Mouse (Mus musculus) heart, postnatal 10 days (tissue): ENCODE measurements at regions not wholly inside any gene's neighbourhood (a gene's known extent, or its start where the extent isn't known, plus 50 kb on each side); places are given as distances from the start of the nearest gene placed in this dataset.

ENCODE experiments used
- DNase-seq, 2 experiments: peaks; one replicate each; pipeline ENCODE4 v3.0.0; 2021
- intact Hi-C: fragments of 180-260 bp; cut with DNase I; formaldehyde crosslinking; loops from one replicate; pipeline ENCODE4 v1.15.1; 2025

DNA sequence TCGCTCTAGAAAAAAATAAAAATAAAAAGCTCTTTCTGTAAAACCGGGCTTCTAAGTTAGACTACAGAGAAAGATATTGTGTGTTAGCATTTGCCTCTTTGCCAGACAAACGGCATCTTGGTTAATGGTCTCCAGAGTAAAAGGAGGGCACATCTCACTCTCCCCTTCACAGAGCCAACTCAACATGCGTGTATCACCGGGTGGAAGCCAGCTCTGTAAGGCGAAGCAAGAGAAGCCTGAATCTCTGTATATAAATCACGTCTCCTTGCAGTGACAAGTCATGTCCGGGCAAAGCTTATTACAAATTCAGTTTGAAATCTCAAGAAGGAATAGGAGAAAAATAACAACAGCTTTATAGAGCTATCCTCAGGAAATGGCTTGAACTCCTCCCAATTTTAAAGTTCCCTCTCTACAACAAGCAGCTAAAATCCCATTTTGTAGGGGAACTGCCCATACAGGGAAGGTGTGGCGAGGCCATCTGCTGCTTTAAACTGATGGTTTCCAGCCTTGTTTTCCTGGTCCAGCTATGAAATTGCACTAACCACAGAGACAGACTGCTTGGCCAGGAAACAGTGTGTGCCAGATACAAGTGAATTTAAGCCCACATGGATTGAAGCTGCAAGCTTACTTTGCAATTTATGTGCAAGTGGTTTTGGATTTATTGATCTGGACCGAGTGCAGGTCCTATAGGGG lies 291.7 kb upstream of the Noct start:
- intact Hi-C loops = no loop called here
- no peak for DNase-seq

DNA sequence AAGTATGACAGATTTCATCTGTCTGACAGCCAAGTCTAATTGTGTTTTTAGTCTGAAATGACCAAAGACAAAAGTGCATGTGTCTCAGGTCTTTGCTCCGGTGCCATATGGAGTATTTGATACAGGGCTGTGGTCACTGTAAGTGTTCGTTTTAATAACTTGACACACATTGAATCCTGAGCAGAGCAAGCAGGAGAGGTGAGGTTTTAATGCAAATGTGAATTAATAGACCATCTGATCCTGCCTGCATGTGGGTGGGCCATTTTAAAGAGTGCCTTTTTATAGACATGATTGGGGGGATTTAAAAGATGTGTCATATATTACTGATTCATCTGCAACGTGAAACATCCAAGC lies 291.2 kb upstream of the Noct start:
- no peak for DNase-seq
- intact Hi-C loops = no loop called here

DNA sequence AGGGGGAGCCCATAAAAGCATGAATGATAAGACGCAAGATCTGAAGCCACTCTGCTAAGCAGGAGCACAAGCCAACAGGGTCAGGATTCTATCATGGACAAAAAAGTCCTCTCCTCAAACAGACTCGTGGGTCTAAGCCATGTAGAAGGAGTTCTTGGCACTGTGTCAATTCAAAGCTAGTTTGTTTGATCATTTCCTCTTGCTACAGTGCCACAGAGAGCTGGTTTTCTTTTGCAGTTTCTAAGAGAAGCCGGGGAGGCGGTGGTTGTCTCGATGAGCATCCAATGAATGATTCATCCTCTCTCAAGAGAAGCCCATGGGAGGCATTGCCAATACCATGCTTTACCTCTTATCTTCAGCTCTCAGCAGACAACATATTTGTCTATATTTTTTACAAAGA lies 284.6 kb upstream of the Noct start:
- intact Hi-C loops = no loop called here
- DNase-seq = peak in 1 of 2 experiments; percentile 7

DNA sequence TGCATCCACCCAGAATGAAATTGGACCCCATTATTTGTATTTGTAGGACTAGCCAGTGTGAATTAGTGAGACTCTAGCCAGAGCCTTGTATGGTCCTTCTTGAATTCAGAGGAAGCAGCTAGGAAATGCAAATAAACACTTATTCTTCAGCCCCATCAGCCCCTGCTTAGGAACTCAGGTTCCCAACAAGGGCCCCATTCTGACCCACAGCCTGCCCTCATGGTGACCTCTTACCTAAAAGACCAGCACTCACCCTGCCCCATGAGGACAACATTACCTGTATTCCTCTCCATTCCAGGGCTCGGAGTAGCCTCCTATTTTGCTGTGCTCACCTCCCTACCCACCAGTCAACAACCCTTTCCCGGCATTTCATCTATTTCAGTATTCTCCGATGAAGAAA lies 283.6 kb upstream of the Noct start:
- DNase-seq = no peak
- intact Hi-C loops = no loop called here

DNA sequence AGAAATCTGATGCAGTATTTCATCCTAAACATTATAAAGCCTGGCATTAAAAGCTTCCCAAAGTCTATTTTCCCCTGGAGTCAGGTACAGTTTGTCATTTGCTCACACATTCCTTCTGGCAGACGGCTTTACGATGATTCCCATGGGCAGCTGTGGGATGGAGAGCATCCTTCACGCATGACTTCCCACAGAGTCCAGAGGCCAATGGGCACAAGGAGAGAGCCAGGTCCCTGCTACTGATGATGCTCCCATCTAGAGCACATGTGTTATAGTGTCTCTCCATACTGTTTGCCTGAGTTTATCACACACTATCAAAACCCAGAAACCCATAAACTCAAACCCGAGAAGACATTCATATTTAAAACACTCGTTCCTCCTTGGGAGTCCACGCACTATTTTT lies 270.8 kb upstream of the Noct start:
- DNase-seq = no peak
- intact Hi-C loops = no loop called here

DNA sequence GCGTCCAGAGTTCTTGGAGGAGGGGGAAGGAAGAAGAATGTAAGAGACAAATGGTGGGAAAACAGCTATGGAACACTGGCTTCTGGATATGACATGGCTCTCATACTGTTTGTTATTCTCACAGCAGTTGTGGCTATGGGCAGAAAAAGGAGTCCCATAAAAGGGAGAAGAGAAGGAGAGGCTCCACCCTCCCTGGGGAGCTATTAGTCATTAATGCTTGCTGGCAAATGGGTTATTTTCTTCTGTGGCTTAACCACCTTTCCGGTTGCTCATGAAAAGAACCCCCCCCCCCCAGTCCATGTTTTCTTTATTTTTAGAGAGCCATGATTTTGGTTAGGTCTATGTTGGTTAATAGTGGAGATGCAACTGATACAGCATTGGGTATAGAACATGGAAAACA lies 253.9 kb upstream of the Noct start:
- DNase-seq = no peak
- intact Hi-C loops = no loop called here

DNA sequence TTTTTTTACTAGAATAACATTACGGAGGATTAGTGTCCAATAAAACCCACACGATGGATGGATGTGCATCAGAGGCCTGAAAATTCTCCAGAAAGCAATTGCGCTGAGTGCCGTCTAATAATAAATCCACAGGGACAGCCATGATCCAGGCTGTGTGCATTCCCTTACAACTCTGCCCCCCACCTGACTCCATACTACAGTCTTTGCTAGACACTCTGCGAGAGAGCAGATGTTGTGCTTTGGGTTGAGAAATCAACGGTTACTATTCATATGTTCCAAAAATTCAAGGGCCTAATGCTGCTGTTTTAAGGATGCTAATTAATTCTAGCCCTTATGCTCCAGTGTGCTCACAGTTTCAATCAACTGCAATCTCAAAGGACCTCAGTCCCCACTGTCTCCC lies 251.2 kb upstream of the Noct start:
- intact Hi-C loops = no loop called here
- DNase-seq = no peak

DNA sequence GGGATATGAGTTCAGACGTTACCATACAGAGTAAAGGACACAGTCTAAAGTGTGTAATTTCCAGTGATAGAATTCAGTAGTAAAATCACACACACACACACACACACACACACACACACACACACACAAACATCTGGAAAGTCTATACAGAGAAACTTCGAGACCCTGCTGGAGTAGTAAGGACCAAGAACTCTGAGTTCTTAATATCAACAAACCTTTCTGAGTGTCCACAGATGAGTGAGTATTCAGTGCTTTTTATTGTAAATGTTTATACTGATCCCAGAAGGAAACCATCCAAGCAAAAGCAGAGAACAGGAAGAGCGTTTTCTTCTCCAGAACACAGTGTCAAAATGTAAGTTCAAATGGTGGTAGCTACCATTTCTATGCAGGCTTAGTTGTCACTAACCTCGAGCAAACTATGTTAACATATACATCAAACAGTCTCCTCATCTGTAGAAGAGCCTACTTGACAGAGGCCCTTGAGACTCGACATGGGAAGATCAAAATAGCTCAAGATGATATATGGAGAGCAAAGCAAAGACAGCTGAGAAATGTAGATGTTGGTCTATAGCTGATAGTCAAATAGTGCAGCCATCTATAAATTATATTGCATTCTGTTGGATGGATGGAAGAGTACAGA lies 248.0 kb upstream of the Noct start:
- intact Hi-C loops = no loop called here
- no peak for DNase-seq

DNA sequence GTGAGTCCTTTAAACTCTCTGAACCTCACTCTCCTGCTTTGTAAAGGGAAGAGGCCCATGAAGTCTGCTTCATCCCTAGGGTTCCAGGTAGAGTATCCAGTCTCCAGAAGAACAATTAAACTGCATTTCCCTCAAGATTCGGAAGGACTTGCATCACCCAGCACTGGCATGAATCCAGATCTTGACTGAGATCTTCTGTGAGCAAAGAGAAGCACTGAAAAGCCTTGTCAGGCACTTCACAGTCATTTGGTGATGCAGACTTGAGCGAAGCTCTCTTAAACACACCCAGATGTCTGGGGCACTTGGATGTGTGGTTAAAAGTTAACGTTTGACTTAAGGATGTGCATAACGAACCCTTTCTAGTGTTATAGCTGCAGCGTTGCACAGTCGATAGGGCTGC lies 247.4 kb upstream of the Noct start:
- intact Hi-C loops = no loop called here
- no peak for DNase-seq

DNA sequence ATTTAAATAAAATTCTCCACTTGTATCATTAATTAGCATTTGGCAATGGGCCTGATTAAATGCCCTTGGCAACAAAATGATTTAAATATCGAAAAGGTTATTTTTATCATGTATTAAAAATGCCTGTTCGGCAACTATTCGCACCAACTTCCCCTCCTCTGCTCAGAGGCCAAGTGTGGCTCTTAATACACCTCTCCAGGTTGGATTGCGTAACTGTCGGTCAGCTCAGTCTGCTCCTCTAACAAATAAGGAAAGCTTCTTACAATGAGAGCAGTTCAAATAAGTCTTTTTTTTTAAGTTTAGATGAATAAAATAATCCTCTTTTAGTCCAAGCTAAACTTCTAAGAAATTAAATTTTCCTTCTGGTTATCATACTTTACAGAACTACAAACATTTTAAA lies 245.6 kb upstream of the Noct start:
- no peak for DNase-seq
- intact Hi-C loops = no loop called here

DNA sequence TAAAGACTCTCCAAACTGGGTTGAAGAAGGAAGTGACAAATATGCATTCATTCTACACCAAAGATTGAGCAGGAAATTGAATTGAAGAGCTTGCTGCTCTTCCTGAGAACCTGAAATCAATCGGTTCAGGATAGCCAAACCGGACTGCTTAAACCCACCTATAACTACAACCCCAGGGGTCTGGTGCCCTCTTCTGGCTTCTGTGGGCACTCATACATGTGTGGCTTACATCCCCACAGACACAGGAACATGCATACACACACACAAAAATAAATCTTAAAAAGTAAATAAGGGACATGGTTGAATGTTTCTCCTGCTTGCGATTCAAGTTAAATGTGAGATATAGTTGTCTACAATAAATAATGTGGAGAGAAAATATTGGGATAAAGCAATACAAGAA lies 244.7 kb upstream of the Noct start:
- no peak for DNase-seq
- intact Hi-C loops = no loop called here

DNA sequence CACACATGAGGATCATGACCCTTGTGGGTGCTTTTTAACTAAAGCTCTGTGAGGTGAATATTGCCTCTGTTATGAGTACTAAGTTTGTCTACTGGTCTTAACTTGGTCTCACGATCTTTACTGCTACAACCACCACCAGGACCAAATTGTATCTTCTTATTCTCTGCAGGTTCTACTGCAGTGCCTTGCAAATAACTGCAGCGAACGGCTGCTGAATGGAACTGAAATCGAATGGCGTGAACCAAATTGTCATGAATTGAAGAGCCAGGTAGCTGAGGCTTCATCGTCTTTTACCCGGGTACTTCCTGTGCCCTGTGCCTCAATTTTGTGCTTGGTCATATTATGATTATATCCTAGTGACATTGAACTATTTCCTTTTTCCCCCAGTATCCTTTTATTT lies 242.5 kb upstream of the Noct start:
- intact Hi-C loops = no loop called here
- DNase-seq = no peak

DNA sequence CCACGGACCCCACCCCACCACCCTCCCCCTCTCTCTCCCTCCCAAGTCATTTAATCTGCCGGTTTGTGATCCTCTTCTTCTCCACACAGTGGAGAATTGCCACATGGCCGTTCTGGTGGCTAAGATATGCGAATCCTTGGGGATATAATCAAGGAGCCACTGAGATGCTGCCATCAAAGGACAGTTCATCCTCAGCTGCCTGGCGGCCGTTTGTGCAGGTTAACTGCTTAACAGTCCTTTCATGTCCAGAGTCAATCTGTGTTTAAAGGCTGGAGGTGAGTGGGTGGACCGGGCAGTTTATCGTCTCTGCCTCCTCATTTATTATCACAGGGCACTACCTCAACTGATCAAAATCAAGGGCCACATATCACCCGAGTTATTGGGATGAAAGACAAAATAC lies 241.6 kb upstream of the Noct start:
- intact Hi-C loops = no loop called here
- DNase-seq = no peak

DNA sequence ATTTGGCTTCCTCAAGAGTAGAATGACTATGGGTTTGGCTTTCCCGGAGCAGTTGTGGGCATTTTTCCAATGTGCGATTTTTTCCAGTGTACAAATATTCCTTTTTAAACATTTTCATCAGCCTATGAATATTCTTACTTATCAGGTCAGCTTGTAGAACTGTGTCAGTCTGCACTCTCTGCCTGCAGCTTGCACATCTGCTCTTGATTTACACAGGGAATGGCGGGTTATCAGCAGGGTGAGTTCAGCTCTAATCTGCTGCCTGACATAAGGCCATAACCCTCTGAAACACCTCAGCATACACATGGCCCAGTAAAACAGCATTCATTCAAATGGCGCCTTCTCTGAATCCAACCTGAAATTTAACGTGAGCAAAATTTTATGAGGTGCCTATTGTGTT lies 241.1 kb upstream of the Noct start:
- intact Hi-C loops = no loop called here
- DNase-seq = peak; percentile 36 to 43

DNA sequence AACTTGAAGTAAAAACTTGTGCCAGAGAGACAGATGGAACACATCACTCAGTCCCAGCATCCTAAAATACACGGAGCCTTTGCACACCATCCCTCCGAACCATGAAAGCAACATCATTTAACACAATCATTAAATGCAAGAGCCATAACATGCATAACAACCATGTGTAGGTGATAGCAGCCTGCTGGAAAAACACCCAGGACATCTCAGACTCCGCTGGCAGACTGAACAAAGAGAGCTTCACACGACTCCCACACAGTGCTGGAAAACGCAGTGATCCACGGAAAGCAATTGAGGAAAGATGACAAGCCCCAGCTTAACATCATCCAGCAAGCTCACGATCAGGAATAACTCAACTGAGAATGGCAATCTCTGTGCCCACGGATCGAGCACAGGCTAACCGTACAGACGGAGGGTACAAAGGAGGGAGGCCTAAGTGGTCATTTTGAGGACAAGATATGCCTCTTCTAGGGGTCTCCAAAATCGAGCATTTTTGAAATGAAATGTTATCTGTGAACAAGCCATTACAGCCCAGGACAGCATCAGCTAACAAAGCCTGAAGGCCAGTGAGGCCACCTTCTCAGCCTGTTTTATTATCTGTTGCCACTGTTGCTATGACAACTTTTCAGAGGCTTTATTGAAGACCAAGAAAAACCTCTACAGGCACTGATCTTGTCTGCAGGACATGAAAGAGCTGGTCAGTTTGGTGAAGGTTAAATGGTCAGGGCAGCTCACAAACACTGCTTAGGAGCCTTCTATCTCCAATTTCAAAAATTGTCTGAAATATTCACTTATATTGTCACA lies 240.1 kb upstream of the Noct start:
- peak; percentile 4 to 10 for DNase-seq
- intact Hi-C loops = no loop called here

DNA sequence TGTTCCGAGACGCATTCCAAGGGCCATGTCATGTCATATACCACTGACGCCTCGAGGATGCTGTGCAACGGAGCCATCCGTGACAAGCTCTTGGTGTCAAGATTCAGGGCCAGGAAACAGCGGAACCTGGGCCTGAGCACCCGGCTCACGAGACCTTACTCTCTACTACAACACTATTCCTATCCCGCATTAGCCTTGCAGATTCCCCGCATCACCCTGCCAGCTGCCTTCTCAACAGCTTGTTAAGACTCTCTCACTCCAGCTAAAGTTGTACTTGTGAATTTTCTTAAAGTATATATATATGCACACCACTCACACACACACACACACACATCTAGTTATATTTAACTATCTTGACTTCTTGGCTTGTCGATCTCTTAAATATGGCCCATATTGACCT lies 236.4 kb upstream of the Noct start:
- intact Hi-C loops = no loop called here
- no peak for DNase-seq

DNA sequence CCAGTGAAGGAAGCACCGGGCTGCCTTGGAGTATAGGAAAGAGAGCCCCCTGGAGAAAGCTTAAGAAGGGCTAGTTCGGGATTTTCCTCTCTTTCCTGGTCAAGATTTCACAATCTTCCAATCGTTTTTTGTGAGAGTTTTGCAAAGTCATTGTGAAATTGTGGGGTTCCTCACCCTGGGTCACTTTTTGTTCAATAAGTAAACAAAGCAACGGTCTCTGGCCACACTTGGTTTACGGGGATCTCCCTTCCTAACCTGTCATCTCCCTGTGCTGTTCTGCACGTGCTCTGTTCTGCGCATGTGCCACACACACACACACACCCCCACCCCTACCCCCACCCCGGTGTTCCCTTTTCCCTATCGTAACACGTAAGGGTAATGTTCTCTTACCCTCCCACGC lies 233.4 kb upstream of the Noct start:
- intact Hi-C loops = no loop called here
- DNase-seq = no peak

DNA sequence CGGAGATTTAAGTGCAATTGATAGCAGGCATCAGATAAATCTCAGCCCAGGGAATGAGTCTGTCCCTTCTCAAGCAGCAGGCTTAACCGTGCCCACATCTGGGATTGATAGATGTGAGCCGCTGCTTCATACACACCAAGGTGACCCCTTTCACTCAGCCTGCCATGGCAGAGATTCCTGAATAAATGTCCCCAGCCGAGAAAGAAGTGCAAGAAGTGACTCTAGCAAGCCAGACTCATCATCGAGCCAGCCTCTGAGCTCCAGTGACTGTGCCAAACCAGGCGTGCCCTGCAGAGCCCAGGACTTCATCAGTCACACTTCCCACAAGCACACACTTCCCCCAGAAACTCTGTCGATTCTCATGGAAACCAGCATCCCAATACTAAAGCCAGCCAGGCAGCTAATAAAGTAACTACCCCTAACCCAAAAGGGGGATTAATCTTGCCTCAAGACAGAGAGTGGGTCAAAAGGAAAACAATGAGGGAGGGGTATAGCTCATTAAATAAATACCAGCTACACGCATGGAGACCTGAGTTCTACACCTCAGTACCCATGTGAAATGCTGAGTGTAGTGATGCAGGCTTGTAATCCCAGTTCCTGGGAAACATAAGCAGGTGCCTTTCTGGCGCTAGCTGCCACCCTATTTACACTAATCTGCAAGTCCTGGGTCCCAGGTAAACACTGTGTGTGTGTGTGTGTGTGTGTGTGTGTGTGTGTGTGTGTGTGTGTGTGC lies 231.5 kb upstream of the Noct start:
- DNase-seq = no peak
- intact Hi-C loops = no loop called here

DNA sequence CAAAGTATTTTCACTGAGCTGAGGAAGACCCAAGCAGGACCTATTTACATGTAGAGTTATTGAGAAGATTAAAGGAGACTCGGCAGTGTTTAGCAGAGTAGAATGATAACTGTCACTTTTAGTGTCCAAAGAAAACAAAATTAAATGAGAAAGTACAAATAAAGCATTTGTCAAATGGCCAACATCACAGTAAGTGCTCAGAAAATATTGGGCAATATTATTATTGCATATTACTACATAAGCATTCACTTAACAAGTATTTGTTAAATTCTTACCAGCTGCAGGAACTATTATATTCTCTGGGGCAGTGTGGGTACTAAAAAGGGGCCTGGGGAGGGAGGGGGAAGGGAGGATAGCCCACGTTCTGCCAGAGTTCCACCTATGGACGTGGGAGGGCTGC lies 224.5 kb upstream of the Noct start:
- DNase-seq = no peak
- intact Hi-C loops = no loop called here

DNA sequence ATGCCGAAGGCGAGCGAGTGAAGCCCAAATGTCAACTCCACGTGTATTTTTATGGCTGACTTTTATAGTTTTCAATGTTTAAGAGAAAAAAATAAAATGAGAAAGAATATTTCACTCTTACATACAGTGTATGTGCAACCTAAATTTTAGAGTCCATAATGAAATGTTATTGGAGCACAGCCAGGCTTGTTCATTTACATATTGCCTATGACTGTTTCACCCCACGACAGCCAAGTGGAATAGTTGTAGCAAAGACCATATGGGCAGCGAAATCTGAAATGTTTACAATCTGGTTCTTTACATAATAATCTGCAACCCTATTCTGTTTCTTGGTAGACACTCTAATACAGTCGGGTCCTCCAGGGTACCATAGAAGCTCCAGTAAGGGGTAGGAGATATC lies 223.3 kb upstream of the Noct start:
- intact Hi-C loops = no loop called here

DNA sequence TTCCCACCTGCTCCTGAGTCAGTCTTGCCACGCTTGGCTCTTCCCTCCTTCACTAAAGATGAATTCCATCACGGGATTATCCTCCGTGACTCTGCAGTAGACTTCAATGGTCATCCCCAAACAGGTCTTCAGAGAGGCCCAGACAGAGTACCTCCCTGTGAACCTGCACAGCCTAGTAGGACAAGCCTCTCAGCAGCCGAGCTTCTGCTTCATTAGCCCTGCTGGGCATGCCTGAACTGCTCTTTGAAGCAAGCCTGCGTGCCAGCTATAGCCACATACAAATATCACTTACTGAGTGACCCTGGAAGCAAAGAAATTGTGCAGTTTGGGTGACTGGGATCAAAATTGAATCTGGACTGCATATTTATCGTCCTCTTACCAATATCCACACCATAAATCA lies 221.6 kb upstream of the Noct start:
- no peak for DNase-seq
- intact Hi-C loops = no loop called here

More for the DNA sequence above, 223.3 kb upstream of the Noct start:
- DNase-seq = no peak
